Mouse (Mus musculus): Measurements from ENCODE around the gene Krt4. TPM values are rescaled to one million over a fixed set of nuclear protein-coding genes. Genes with fewer than 3 reads are reported as not detected.

Krt4 gene
- total RNA-seq (2021) = under 1 TPM; 0.44 to 0.67 TPM
- long read RNA-seq, experiment 1, partial matches to known transcripts = 1 of 1 reads
- long read RNA-seq, experiment 1, other reads (novel, unspliced or antisense) = 0 of 1 reads
- long read RNA-seq, experiment 2, partial matches to known transcripts = 0 of 3 reads
- long read RNA-seq, experiment 2, other reads (novel, unspliced or antisense) = 2 of 3 reads

- no peak for DNase-seq (ENCODE audit: low spot score in 2 of 2)
Observed at GRCm38 (mm10) chr15:101924635-101925034, at the start of gene Krt4. Krt4 (minus strand) TSS chr15:101924735.

GRCm38 (mm10) chr15:101973414-101974077, 49.0 kb upstream of the Krt4 start:
- peak; percentile 88 to 92 for DNase-seq (ENCODE audit: low spot score in 2 of 2)

GRCm38 (mm10) chr15:101970536-101970935, 46.0 kb upstream of the Krt4 start:
- DNase-seq (ENCODE audit: low spot score in 2 of 2) = peak; percentile 43 to 55

- DNase-seq (ENCODE audit: low spot score in 2 of 2) = no peak
Observed at GRCm38 (mm10) chr15:101966808-101967207, 42.3 kb upstream of the Krt4 start.

- no peak for DNase-seq (ENCODE audit: low spot score in 2 of 2)
Observed at GRCm38 (mm10) chr15:101958891-101959290, 34.4 kb upstream of the Krt4 start.

GRCm38 (mm10) chr15:101954187-101954586, 29.7 kb upstream of the Krt4 start, which contains the start of gene Krt78:
Krt78 (minus strand) TSS chr15:101954287.
- no peak for DNase-seq (ENCODE audit: low spot score in 2 of 2)

GRCm38 (mm10) chr15:101952733-101953474, 28.4 kb upstream of the Krt4 start:
- no peak for DNase-seq (ENCODE audit: low spot score in 2 of 2)

GRCm38 (mm10) chr15:101945430-101945829, 20.9 kb upstream of the Krt4 start:
- DNase-seq (ENCODE audit: low spot score in 2 of 2) = no peak

- no peak for DNase-seq (ENCODE audit: low spot score in 2 of 2)
Observed at GRCm38 (mm10) chr15:101941948-101942347, 17.4 kb upstream of the Krt4 start.

- no peak for DNase-seq (ENCODE audit: low spot score in 2 of 2)
Observed at GRCm38 (mm10) chr15:101940274-101940829, 15.8 kb upstream of the Krt4 start, which contains the start of gene Krt79. Krt79 (minus strand) TSS chr15:101940324.

- DNase-seq (ENCODE audit: low spot score in 2 of 2) = no peak
Observed at GRCm38 (mm10) chr15:101938600-101939308, 14.2 kb upstream of the Krt4 start.

GRCm38 (mm10) chr15:101933024-101933423, 8.5 kb upstream of the Krt4 start:
- no peak for DNase-seq (ENCODE audit: low spot score in 2 of 2)

GRCm38 (mm10) chr15:101929666-101930065, 5.1 kb upstream of the Krt4 start:
- DNase-seq (ENCODE audit: low spot score in 2 of 2) = no peak

GRCm38 (mm10) chr15:101929087-101929486, 4.6 kb upstream of the Krt4 start:
- no peak for DNase-seq (ENCODE audit: low spot score in 2 of 2)

- DNase-seq (ENCODE audit: low spot score in 2 of 2) = no peak
Observed at GRCm38 (mm10) chr15:101927340-101928080, 3.0 kb upstream of the Krt4 start.

- no peak for DNase-seq (ENCODE audit: low spot score in 2 of 2)
Observed at GRCm38 (mm10) chr15:101925041-101925440, 506 bp upstream of the Krt4 start.

- DNase-seq (ENCODE audit: low spot score in 2 of 2) = no peak
Observed at GRCm38 (mm10) chr15:101922296-101922695, 2.2 kb downstream of the Krt4 start.

GRCm38 (mm10) chr15:101916072-101916471, 8.5 kb downstream of the Krt4 start:
- DNase-seq (ENCODE audit: low spot score in 2 of 2) = no peak

GRCm38 (mm10) chr15:101904849-101905248, 19.7 kb downstream of the Krt4 start:
- DNase-seq (ENCODE audit: low spot score in 2 of 2) = no peak
